Mouse (Mus musculus) E14TG2a.4 (cell line): ENCODE measurements at regions not wholly inside any gene's neighbourhood (a gene's known extent, or its start where the extent isn't known, plus 50 kb on each side); places are given as distances from the start of the nearest gene placed in this dataset.

ENCODE experiments used
- CTCF ChIP-seq: conservative IDR thresholded peaks from 2 replicates; pipeline ENCODE4 v1.5.1; 2014; ENCODE audit warnings: low read length
- NANOG ChIP-seq: IDR thresholded peaks from 2 replicates; pipeline ENCODE4 v1.6.1; 2014; ENCODE audit warnings: borderline replicate concordance, low read length, mixed read lengths

GRCm38 (mm10) chr14:58656935-58657238 lies 485.8 kb downstream of the 1700129C05Rik start:
- TF ChIP-seq CTCF = no peak
- no peak for TF ChIP-seq NANOG
